Mouse (Mus musculus) heart, embryonic 15.5 days (tissue): ENCODE measurements around the gene Il1f10. TPM values are rescaled to one million over a fixed set of nuclear protein-coding genes. Genes with fewer than 3 reads are reported as not detected.

Source experiments
- ATAC-seq: fragments of 200-750 bp; cut with Nextera tagmentation; replicated peaks from 2 replicates; pipeline ENCODE4 v1.8.0; 2017; ENCODE audit warnings: low read depth, moderate TSS enrichment; ENCODE audit not compliant: insufficient number of reproducible peaks, insufficient read depth, low FRiP score
- H3K27ac ChIP-seq: fragments of 300-500 bp; sonication (generic); 2 replicates; pipeline ENCODE4 v1.5.1; 2015; ENCODE audit warnings: mild to moderate bottlenecking, inconsistent platforms
- H3K27me3 ChIP-seq: fragments of 300-500 bp; sonication (generic); 2 replicates; pipeline ENCODE4 v1.6.1; 2015; ENCODE audit warnings: inconsistent platforms
- H3K36me3 ChIP-seq: fragments of 300-500 bp; sonication (generic); 2 replicates; pipeline ENCODE4 v1.6.1; 2015; ENCODE audit warnings: mild to moderate bottlenecking, inconsistent platforms
- H3K4me1 ChIP-seq: fragments of 300-500 bp; sonication (generic); replicated peaks from 2 replicates; pipeline ENCODE4 v1.6.1; 2015; ENCODE audit warnings: inconsistent platforms
- H3K4me2 ChIP-seq: fragments of 300-500 bp; sonication (generic); 2 replicates; pipeline ENCODE4 v1.6.1; 2015; ENCODE audit warnings: inconsistent platforms, mild to moderate bottlenecking, moderate library complexity
- H3K4me3 ChIP-seq: fragments of 300-500 bp; sonication (generic); 2 replicates; pipeline ENCODE4 v1.5.1; 2015; ENCODE audit warnings: mild to moderate bottlenecking, inconsistent platforms
- H3K9ac ChIP-seq: fragments of 300-500 bp; sonication (generic); 2 replicates; pipeline ENCODE4 v1.6.1; 2015; ENCODE audit warnings: mild to moderate bottlenecking, inconsistent platforms
- H3K9me3 ChIP-seq: fragments of 300-500 bp; sonication (generic); replicated peaks from 2 replicates; pipeline ENCODE4 v1.6.1; 2016; ENCODE audit warnings: inconsistent platforms
- WGBS: fragments of 180-500 bp; shearing (Covaris S2); methylation state at CpG from one replicate; pipeline ENCODE4 v1.1.7; 2015; ENCODE audit warnings: mixed read lengths; 5-methylcytosine and 5-hydroxymethylcytosine counted together
- polyA plus RNA-seq: library from polyadenylated mRNA; unstranded; fragments of >200 nt; fragmentation: Nextera tagmentation; extraction: Ambion mirVana; gene quantifications from 2 replicates; pipeline ENCODE4 v1.2.1, GENCODE M21; 2015

The Il1f10 gene
- polyA plus RNA-seq, 1 experiment from 2014 or later, result not detected

DNA sequence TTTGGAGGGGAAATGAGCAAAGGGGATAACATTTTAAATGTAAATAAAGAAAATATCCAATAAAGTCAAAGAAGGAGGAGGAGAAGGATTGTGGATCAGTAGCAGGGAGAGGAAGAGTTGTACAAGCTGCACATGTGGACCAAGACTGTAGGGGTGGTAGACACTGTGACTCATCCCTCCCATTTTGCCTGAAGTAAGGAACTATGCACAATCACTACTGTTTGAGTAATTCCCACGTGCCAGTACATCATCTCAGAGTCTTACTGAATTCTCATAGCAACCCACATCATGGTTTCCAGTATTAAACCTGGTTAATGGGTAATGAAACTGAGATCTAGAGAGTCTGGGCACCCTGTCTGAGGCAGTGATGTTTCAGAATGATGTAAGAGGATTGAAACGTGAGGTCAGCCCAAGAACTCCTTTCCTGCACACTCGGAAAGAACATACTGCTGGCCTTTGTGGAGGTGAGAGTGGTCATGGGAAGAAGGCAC is 50.4 kb downstream of the Il1f10 start:
- no peaks in the 10 kb centered on the region for H3K27me3 ChIP-seq
- H3K4me3 ChIP-seq, result no peak overlapping the region
- WGBS, result 56% methylated on average over 3 of the region's 3 CpGs
- H3K36me3 ChIP-seq, result no peaks in the 10 kb centered on the region
- no peaks in the 10 kb centered on the region for H3K4me1 ChIP-seq
- no peaks in the 10 kb centered on the region for H3K9me3 ChIP-seq
- H3K9ac ChIP-seq, result no peak overlapping the region
- no peak overlapping the region for H3K4me2 ChIP-seq
- ATAC-seq, result no peak
- no peak overlapping the region for H3K27ac ChIP-seq

Other genes with a start within 250 kb of the Il1f10 start
- gene Hnmt, start 241.8 kb upstream of the Il1f10 start, polyA plus RNA-seq, result 4.5 and 4.6 TPM in 2 replicates
- gene Tbpl2, start 194.6 kb upstream of the Il1f10 start, polyA plus RNA-seq, result not detected in 2 replicates
- gene Il1f8, start 138.0 kb upstream of the Il1f10 start, polyA plus RNA-seq, result not detected in 2 replicates
- not detected in 2 replicates for gene Il1f9, start 104.7 kb upstream of the Il1f10 start, polyA plus RNA-seq
- not detected in 2 replicates for gene Il1f6, start 75.8 kb upstream of the Il1f10 start, polyA plus RNA-seq
- gene Il1f5, start 14.2 kb upstream of the Il1f10 start, polyA plus RNA-seq, result not detected in 2 replicates
- gene Il1rn, start 45.7 kb downstream of the Il1f10 start, polyA plus RNA-seq, result 0.68 and 3.0 TPM in 2 replicates
- gene Psd4, start 76.4 kb downstream of the Il1f10 start, polyA plus RNA-seq, result 1.2 and 4.4 TPM in 2 replicates
- gene Pax8, start 184.4 kb downstream of the Il1f10 start, polyA plus RNA-seq, result 0.19 TPM in 1 of 2 replicates, not detected in the other